Mouse (Mus musculus): ENCODE data around the gene Mier3. TPM values are rescaled to one million over a fixed set of nuclear protein-coding genes. Genes with fewer than 3 reads are reported as not detected.
"Not testable (repeated sequence)": the region's sequence is repeated elsewhere in the genome, so short reads cannot be mapped to it uniquely, and the experiment has no call there.

Mier3 gene
- total RNA-seq, 1 experiment from 2014 or later = 77.3 TPM

DNA sequence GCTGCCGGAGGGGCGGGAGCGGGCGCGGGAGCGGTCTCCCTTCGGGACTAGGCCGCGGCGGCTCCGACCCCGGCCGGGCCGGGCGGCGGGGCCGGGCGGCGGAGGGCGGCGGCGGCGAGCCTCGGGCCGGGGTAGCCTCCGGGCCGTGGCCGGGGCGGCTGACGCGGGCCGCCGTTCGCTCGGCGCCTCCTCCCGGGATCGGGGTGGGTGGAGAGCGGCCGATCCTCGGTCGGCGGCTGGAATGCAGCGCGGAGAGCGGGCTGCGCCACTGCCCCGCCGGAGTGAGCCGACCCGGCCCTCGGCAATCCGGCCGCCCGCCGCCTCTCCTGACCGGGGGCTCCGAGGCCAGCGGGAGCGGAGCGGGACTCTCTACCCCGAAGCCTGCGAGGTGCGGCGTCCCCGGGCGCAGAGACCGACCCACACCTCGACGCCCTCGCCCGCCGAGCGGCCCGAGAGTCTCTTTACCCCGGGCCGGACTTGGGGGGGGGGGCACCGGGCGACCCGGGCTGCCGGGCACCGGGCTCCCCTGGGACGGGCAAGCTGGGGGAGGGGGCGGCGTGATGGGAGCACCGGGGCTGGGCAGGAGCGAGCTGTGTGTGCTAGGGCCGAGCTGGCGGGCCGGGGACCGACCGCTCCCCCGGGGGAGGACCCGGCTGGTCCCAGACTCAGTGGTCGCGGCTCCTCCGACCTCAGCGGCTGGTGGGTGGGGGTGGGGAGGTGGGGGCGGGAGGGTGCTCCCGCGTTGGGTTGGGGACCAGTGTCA lies 5.9 kb downstream of the Mier3 start:
- no peak for ATAC-seq (replicated peaks; ENCODE audit: low read depth, poor library complexity, severe bottlenecking)

DNA sequence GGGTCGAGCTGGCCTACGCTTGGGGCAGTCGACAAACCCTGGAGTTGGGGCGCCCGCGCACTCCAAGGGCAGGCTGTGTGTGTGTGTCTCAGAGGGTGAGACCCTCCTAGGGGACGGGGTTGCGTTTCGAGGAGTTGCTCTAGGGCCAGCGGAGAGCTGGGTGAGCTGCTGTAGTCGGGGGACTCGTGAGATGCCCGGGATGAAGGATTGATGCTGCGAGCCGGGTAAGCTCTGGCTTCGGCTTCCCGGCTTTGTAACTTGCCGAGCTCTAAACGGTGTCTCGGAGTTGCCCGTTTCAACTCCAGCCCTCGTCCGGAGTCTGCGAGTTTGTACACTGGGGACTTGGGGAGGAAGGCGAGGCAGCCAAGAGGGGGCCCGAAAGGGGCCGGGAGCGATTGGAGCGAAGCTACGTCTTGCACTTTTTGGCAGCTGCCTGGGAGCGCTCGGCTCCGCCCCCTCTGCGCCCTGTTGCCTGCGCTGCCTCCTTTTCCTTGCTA lies 6.6 kb downstream of the Mier3 start:
- ATAC-seq (replicated peaks; ENCODE audit: low read depth, poor library complexity, severe bottlenecking) = peak; percentile 67

DNA sequence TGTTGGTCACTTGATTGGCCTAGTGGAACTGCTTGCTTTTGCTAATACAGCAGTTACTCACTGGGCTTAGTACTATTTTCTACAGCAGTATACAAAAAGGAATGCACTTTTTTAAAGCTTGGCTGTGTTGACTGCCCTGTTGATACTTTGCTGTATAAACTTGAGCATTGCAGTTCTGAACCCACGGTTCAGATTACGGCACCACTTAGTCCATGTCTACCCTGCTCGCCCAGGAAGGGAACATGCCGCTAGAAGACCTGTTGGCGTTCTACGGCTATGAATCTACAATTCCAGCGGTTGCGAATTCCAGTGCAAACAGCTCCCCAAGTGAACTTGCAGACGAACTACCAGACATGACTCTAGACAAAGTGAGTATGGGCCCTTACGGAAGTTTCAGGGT lies 22.6 kb downstream of the Mier3 start:
- no peak for ATAC-seq (replicated peaks; ENCODE audit: low read depth, poor library complexity, severe bottlenecking)

DNA sequence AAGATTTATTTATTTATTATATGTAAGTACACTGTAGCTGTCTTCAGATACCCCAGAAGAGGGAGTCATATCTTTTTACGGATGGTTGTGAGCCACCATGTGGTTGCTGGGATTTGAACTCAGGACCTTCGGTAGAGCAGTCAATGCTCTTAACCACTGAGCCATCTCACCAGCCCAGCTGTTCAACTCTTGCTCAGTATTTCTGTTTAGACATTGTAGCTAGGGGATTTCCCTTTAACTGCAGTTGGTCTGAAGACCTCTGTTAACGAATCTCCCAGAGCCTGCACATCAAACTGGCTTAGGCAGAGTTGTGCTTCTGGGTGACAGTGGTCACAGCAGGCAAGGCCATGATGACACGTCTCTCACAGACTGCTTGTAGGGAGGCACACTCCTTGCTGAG lies 23.2 kb downstream of the Mier3 start:
- not testable (repeated sequence) for ATAC-seq (replicated peaks; ENCODE audit: low read depth, poor library complexity, severe bottlenecking)

DNA sequence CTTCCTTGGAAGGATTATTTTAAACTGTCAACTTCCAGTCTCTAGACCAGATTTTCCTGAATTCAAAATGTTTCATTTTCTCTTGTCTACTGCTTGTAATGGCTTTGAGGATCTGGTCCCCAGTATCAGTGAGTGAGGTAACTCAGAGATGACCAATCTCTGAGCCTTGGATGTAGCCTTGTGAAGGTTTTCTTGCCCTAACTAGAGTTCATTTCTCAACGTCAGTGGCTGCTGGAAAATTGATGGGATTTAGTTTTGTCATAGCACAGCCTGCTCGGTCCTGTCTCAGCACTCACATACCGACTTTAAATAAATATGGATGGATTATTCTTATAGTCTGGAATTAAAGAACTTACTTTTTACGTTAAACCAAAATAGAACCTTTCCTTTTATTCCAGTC lies 29.8 kb downstream of the Mier3 start:
- no peak for ATAC-seq (replicated peaks; ENCODE audit: low read depth, poor library complexity, severe bottlenecking)

DNA sequence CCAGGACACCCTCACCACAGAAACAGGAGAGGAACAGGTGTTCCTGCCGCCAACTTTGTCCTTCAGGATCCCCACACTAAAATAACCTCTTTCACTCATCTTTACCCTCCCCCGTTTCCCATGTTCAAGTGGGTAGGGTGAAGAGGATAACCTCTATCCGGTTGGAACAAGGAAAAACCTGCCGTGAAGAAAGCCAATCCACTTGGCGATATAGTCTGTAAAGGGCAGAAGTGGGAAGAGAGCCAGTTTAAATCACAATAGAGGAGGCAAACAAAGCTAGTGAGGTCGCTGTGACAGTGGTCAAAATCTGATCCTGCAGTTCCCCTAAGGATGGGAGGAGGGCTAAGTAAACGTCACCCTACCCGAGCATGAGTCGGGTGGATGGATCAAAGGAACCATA lies 38.9 kb downstream of the Mier3 start:
- ATAC-seq (replicated peaks; ENCODE audit: low read depth, poor library complexity, severe bottlenecking) = no peak

DNA sequence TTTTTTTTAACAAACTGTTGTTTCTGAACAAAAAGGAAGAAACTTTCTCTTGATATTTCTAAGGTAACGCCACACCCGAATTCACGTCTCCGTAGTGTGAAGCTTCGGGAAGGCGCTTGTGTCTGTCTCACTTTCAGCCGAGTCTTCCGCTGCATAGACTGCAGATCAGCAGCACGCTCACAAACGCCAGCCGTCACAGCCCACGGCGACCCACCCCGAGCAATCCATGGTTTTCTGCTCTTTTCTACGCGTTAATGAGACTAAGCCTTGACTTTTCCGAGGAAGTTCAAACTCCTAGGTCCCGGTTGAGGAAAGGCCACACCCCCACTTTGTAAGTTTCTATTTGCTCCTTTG lies 44.0 kb downstream of the Mier3 start:
- ATAC-seq (replicated peaks; ENCODE audit: low read depth, poor library complexity, severe bottlenecking) = no peak

DNA sequence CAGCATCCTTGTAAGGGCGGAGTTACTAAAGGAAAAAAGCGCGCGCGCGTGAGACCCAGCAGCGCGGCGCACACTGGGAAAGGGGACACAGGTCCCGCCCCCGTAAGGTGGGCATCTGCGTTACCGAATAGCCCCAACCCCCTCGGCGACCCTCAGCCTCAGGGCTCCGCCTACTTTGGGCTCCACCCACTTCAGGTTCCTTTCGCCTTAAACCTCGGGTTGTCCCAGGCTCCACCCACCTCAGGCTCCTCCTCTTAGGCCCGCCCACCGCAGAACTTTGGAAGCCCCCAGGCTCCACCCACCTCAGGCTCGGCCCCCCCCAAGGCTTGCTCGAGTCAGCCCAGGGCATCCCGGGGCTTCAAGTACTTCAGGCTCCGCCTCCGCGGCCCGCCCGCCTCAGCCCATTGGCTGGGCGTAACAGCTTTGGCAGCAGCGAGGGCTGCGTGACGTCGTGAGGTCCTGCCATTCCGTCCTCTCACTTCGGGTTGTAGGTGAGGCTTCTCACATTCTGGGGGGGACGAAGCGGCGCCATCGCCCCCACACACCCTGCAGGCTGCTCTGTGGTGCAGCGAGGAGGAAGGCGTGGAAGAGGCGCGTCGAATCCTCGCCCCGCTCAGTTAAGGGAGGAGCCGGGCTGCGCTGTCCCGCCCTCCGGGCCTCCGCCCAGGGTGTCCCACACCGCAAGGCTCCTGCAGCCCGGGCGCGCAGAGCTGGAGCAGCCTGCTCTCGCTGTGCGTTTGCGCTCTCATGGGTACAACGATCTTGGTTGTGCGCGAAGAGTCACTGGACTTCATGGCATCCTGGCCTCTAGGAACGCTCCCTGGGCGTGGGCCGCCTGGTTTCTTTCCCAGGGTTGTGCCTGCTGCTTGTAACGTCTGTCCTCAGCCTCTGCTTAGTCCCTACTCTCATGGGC lies 44.6 kb downstream of the Mier3 start:
- ATAC-seq (replicated peaks; ENCODE audit: low read depth, poor library complexity, severe bottlenecking) = peak; percentile 90

DNA sequence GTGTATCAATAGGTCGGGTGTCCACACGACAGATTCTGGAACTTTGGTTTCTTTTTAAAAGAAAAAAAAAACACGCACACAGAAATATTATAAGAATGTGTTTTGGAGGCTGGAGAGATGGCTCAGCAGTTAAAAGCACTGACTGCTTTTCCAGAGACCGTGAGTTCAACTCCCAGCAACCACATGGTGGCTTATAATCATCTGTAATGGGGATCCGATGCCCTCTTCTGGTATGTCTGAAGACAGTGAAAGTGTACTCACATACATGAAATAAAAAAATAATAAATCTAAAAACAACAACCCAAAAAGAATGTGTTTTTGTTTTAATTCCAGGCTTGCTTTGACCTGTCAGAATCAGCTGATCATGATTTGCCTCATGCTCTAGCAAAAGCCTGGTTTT lies 46.1 kb downstream of the Mier3 start:
- ATAC-seq (replicated peaks; ENCODE audit: low read depth, poor library complexity, severe bottlenecking) = no peak

DNA sequence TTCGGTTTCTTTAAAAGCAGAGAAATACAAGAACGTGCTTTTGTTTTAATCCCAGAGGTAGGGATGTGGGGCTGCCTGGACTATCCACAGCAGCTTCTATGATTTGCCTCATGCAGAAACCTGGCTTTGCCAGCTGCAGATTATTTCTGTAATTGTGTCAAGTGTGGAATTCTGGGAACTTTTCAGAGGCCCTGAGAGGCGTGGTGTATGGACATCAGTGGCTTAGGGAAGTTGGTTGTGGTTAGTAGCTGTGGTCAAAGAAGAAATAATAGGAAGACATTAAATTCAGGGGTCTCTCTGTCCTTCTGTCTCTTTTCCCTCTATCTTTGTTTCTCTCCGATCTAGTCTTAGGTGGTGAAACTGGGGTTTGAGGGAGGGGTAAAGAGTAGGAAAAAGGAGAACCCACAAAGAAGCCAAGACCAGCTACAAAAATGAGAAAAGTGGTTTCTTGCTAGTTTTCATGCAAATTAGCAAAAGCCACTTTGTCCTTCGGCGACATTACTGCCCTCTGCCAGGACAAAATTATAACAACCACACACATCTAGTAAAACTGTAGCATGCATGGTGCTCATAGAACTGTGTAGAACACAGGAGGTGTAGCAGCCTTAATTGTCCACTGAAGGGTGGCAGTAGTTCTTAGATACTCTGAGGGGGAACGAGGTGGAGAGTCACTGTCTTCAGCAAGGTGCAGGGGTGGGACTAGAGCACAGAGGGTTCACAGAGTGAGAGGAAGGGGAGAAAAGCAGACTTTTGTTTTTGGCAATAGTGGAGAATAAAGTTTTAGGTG lies 60.6 kb downstream of the Mier3 start:
- ATAC-seq (replicated peaks; ENCODE audit: low read depth, poor library complexity, severe bottlenecking) = peak; percentile 40

DNA sequence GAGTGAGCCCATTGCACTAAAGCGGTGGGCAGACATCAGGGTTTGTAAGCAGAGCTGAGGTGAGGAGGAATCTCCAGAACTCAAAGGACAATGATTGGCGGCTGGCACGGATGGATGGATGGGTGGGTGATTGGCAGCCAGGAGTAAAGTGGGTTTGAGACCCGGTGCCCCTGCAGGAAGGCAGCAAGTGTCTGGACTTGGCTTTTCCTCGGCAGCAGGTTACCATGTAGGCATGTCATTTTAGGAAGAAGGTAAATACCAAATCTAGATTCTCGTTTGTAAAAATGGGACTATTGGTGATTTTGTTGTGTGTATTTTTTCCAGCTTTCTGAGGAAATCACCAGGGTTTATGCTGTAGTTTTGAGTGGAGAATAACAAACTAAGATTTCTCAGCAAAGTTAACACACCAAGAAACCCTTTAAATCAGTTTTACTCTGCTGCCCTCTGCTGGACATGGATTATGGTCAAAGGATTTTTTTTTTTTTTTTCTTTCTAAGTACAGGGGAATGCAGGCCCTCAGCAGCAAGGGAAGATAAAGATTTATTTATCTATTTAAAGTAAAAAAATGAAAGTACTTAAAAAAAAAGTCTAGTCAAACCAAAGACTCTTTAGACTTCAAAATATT lies 61.3 kb downstream of the Mier3 start:
- peak; percentile 73 for ATAC-seq (replicated peaks; ENCODE audit: low read depth, poor library complexity, severe bottlenecking)

DNA sequence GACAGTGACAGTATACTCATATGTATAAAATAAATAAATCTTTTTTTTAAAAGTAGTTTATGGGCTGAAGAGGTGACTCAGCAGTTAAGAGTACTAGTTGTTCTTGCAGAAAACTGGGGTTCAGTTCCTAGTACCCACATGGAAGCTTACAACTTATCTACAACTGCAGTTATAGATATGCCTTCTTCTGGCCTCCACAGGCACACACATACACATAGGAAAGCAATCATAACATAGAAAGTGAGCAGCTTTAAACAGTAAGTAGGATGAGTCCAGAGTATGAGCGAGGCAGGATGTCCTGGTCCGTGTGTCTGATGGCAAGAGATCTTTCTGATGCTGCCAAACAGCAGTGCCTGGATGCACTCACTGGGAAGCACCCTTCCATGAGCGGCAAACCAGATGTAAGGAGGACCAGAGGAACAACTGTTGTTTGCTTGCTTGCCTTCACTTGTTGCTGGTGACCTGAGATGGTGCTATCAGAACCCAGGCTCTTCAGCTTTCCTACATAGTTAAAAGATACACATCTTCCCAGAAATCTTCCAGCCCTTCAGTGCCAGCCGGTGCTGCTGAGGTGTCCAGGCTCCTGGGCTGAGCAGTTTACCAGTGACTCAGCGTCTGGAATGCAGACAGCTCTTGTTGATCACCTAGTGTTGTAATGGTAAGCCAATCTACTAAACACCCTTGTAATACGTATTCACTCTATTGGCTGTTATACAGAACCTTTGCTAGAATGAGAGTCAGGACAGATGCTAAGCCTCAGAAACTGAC lies 63.6 kb downstream of the Mier3 start:
- ATAC-seq (replicated peaks; ENCODE audit: low read depth, poor library complexity, severe bottlenecking) = no peak

DNA sequence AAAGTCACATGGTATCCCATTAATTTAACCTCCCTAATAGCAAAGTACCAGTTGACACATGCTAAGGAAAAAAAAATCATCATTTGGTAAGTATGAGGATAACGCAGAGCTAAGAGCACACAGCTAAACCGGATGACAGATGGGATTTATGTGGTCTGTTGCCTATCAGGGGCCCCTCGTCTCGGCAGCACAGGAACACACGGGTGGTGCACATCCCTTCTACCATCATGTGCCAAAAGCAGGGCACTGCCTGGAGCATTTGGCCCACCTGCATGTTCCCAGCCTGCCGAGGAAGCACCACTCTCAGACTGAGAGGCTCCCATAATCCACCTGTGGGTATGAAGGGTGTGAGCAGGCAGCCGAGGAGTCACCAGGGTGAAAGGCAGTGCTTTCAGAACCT lies 64.4 kb downstream of the Mier3 start:
- no peak for ATAC-seq (replicated peaks; ENCODE audit: low read depth, poor library complexity, severe bottlenecking)

DNA sequence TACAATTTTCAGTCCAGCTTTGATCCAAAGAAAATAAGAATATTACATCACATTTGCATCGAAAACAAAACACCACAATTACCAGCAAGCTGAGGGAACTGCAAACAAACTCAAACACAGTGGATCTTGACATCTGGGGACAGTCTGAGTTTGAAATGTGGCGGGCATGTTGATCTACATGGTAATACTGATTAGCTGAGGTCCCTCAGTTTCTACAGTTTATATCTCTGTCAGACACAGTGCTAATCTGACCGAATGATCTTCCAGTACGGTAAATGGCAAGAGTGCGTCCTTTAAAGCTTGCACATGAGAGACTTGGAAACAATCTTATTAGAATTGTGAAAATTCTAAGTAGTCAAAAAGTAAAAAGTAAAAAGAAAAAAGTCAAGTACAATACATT lies 66.1 kb downstream of the Mier3 start:
- no peak for ATAC-seq (replicated peaks; ENCODE audit: low read depth, poor library complexity, severe bottlenecking)

DNA sequence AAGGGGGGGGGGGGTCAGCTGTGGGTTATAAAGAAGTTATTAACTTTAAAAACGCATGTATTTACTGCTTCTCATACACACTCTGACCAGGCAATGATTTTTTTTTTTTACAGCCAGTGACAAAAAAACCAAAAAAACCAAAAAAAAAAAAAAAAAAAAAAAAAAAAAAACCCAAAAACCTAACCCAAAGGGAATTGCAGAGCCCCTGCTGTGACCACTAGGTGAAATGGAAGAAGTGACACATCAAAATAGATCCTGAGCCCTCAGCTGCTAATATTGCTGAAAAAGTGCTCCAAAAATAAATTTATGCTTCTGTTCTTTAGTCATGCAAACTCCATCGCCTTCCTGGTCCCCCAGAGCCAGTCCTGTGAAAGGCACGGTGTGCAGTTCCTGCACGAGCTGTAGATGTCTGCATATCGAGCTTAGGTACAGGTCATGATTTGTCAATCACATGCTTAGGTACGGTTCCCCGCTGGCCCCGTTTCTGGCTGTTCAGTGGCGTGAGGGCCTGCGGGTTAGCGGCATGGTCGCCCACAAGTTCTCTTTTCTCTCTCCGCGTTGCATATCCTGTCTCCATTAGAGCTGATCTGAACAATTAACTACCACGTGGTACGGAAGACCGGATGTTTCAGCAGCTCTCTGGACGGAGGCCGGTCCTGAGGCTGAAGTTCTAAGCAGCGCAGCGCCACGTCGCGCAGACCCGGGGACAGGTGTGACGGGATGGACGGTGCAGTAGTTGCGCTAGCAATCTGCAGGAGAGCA lies 67.7 kb downstream of the Mier3 start:
- no peak for ATAC-seq (replicated peaks; ENCODE audit: low read depth, poor library complexity, severe bottlenecking)

DNA sequence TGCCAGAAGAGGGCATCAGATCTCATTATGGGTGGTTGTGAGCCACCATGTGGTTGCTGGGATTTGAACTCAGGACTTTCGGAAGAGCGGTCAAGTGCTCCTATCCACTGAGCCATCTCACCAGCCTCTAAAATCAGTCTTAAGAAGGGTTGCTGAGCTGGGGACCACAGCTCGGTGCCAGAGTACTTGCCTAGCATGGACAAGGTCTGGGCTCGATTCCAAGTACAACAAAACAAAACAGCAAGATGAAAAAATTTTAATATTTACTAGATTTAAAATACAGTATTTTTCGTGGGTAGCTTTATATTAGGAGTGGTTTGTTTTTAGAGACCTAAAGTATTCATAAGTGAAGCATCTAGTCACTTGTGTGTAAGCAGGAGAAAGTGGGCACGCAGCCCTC lies 72.5 kb downstream of the Mier3 start:
- no peak for ATAC-seq (replicated peaks; ENCODE audit: low read depth, poor library complexity, severe bottlenecking)

DNA sequence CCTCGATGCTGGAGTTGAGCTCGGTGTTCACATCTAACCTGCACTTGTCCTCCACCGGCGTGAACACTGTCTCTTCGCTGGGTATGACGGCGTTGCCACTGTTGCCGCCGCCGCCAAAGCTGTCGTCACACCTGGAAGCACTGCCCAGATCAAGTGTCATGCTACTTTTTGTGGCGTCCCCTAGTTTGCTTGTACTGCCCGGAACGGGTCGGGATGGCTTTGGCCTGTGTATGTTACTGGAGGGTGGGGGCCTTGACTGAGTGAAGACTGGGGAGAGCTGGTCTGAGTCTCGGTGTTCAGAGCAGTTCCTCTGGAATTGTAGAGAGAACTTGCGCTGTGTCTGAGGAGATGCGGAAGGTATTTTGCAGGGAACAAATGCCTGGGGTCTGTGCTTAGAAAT lies 74.6 kb downstream of the Mier3 start:
- no peak for ATAC-seq (replicated peaks; ENCODE audit: low read depth, poor library complexity, severe bottlenecking)

DNA sequence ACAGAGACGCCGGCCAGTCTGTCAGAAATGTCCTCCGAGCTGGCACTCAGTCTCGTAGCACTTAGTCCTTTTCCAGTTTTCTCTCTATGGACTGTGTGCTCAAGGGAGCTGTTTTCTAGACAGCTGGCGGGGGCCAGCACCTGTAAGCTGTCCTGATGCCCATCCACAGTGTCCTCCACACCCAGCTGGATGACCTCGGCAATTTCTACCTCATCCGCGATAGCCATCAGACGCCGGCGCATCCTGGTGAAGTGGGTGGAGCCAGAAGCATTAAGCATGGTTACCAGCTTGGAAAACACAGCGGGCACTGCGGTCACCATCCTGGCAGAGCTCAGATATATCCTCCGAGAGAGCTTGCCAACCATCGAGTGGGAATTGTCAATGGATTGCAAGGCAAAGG lies 75.2 kb downstream of the Mier3 start:
- no peak for ATAC-seq (replicated peaks; ENCODE audit: low read depth, poor library complexity, severe bottlenecking)

DNA sequence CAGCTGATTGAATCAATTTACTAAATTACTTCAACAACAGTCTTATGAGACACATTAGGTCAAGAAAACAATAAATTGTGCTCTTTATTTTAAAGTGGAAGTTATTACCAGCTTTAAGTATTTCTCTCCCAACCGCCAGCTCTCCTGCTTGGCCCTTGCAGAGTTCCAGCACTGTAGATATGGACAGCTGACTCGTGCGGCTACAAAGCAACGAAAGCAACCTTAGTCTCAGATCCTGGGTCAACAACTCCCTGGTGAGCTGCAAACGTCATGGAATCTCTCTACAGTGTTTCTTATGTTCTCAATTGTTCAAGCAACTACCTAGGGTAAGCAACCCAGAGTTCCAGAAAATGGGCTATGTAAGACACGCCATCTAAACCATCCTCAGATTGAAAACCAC lies 76.2 kb downstream of the Mier3 start:
- ATAC-seq (replicated peaks; ENCODE audit: low read depth, poor library complexity, severe bottlenecking) = no peak
